Mouse (Mus musculus) heart, adult 2 months (tissue): ENCODE measurements around the gene Itih3.
A peak's percentile ranks its signal among the peaks of the same experiment; 100 is the strongest.

ENCODE experiments used
- CTCF ChIP-seq: fragments of 200-600 bp; IDR thresholded peaks from 2 replicates; pipeline ENCODE4 v1.8.1; 2022; ENCODE audit warnings: antibody characterized with exemption, mild to moderate bottlenecking, moderate library complexity
- EP300 ChIP-seq: fragments of 200-500 bp; IDR thresholded peaks from 2 replicates; pipeline ENCODE4 v1.6.1; 2011; ENCODE audit warnings: low read depth, low read length, control low read depth; ENCODE audit not compliant: insufficient read depth

DNA sequence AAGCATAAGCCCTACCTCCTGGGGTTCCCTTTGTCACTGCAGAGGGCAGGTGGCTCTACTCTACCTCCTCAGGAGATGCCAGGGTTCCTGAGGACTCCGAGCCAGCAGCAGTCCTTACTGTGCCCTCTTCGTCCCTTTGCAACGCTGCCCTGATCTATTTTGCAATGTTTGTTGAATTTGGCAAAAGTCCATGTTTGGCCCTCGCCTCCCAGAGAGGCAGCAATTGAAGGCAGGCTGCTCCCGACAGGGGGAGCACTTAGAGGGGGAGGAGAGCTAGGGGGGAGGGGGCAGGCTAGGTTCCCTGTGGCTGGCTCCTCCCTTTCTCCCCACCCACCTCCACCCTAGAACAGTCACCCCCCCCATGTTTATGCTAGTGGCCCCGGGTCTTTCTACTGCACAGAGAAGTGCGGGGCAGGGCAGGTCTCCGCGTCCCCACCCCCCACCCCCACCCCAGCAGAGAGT, 35.3 kb downstream of the Itih3 start:
- TF ChIP-seq CTCF (peak; percentile 56), EP300 (no peak)
